Mouse (Mus musculus) kidney, adult 8-10 months (tissue): ENCODE results near the gene Efna2.
A peak's percentile ranks its signal among the peaks of the same experiment; 100 is the strongest.

Source experiments
- DNase-seq, 2 experiments: peaks; one replicate each; pipeline ENCODE4 v3.0.0; 2022

Gene Efna2

GRCm38 (mm10) chr10:80169651-80170050 is 9.6 kb upstream of the Efna2 start:
- peak in 1 of 2 experiments; percentile 9 for DNase-seq

GRCm38 (mm10) chr10:80170052-80170451 is 9.2 kb upstream of the Efna2 start:
- peak; percentile 13 to 22 for DNase-seq

- peak in 1 of 2 experiments; percentile 15 for DNase-seq
Measured at GRCm38 (mm10) chr10:80170601-80171021, 8.7 kb upstream of the Efna2 start.

GRCm38 (mm10) chr10:80171252-80171651 is 8.0 kb upstream of the Efna2 start:
- DNase-seq = no peak

- DNase-seq = peak; percentile 20 to 28
Measured at GRCm38 (mm10) chr10:80171760-80172526, 7.3 kb upstream of the Efna2 start.

GRCm38 (mm10) chr10:80172527-80173292 is 6.6 kb upstream of the Efna2 start, which contains the start of gene 1600002K03Rik:
TSS of gene 1600002K03Rik (plus strand) at chr10:80172944.
- peak; percentile 89 to 90 for DNase-seq

- DNase-seq = no peak
Measured at GRCm38 (mm10) chr10:80173358-80173757, 5.9 kb upstream of the Efna2 start.

GRCm38 (mm10) chr10:80173955-80174640 is 5.2 kb upstream of the Efna2 start:
- peak in 1 of 2 experiments; percentile 18 for DNase-seq

- peak; percentile 13 to 48 for DNase-seq
Measured at GRCm38 (mm10) chr10:80174705-80175104, 4.6 kb upstream of the Efna2 start.

GRCm38 (mm10) chr10:80175536-80176269 is 3.6 kb upstream of the Efna2 start:
- DNase-seq = peak; percentile 24 to 42

- DNase-seq = peak; percentile 21 to 23
Measured at GRCm38 (mm10) chr10:80176270-80176834, 2.9 kb upstream of the Efna2 start.

- DNase-seq = peak in 1 of 2 experiments; percentile 5
Measured at GRCm38 (mm10) chr10:80177441-80178279, 1.6 kb upstream of the Efna2 start.

GRCm38 (mm10) chr10:80180288-80180687 is 1.0 kb downstream of the Efna2 start:
- DNase-seq = no peak

GRCm38 (mm10) chr10:80180823-80181222 is 1.5 kb downstream of the Efna2 start:
- no peak for DNase-seq

- no peak for DNase-seq
Measured at GRCm38 (mm10) chr10:80182547-80182946, 3.3 kb downstream of the Efna2 start.

- DNase-seq = no peak
Measured at GRCm38 (mm10) chr10:80186649-80187048, 7.4 kb downstream of the Efna2 start.

GRCm38 (mm10) chr10:80187739-80188138 is 8.5 kb downstream of the Efna2 start:
- DNase-seq = no peak

- DNase-seq = no peak
Measured at GRCm38 (mm10) chr10:80188453-80189024, 9.3 kb downstream of the Efna2 start.

- no peak for DNase-seq
Measured at GRCm38 (mm10) chr10:80189999-80190398, 10.7 kb downstream of the Efna2 start.

- peak in 1 of 2 experiments; percentile 7 for DNase-seq
Measured at GRCm38 (mm10) chr10:80190491-80191051, 11.3 kb downstream of the Efna2 start.
